Mouse (Mus musculus) induced T-regulatory cell, adult 2 months (primary cell): ENCODE measurements around the gene Magi2.

Experiments
- DNase-seq: peaks from one replicate; pipeline ENCODE4 v3.0.0-alpha.2; 2012; ENCODE audit warnings: low read depth

Magi2 gene

DNA sequence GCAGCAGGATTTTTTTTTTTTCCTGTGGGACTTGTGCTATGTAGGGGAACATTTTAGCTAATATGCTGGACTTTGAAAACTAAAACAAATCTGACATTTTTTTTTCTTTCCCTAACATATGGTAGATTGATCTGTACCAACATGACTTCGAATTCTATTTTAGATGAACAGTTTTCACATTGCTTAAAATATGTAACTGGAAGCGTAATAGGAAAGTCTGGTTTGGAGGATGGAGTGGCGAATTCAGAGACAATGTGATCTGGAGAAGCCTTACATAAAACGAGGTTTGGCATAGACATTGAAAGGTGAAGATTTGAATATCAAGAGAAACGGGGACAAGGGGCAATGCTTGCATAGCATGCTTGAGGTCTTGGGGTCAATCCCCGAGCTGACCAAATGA lies 519.1 kb downstream of the Magi2 start:
- DNase-seq = no peak

DNA sequence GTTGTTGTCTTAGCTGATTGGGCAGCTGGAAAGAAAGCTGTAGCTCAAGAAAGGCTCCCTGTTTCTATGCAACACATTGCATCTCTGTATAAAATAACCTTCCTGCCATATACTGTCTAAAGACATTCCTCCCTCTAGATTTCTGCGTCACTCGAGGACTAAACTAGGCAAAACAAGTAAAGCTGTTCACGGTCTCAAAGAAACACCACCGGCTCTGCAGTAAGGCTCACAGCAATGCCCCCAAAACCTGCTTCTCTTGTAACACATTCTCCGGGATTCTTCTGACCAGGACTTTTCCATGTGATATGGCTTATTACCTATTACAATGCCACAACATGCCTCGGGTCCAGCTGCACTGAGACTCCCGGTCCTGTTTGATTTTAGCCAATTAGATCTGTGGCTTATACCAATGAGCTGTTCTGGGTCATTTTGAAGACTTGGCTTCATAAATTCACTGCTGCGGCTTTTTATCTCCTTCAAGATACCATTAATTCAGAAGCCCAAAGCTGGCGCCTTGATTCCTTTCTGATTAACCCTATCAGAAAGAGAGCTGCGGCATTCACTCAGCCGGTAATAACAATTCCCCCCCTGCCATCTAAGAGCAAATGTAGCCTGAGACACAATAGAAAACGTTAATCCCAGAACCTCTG lies 520.2 kb downstream of the Magi2 start:
- DNase-seq = no peak

DNA sequence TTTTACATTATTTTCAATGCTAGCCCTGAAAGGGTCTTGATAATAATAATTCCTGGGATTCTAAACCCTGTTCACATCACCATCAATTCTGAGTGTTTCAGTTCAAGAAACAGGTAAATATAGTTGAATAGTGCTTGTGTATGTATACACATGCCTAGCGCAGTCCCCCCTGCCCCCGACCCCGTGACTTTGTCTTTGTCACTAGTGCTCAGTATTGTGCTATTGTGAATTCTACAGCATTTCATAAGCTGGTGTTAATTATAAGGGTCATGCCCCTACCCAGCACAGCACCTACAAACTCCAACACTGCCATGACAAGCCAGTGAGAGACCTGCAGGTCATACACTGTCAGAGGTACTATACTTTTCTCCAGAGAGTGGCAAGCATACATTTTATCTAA lies 520.8 kb downstream of the Magi2 start:
- no peak for DNase-seq

DNA sequence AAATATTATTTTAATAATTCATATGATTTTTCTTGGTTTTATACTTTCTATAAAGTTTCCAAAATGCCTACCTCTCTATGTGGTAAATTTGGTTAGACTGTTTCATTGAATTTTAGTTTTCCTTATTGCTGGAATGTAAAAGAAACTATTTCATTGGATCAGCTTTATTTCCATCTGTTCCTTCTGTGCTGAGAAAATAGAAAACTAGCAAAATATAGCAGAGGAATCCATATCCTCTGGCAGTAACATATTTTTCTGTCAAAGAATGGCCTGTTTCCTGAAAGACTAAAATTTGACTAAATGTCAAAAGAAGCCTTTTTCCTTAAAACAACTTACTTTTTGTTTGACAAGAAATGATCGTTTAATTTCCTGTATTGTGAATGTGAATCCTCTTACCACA lies 552.4 kb downstream of the Magi2 start:
- no peak for DNase-seq

DNA sequence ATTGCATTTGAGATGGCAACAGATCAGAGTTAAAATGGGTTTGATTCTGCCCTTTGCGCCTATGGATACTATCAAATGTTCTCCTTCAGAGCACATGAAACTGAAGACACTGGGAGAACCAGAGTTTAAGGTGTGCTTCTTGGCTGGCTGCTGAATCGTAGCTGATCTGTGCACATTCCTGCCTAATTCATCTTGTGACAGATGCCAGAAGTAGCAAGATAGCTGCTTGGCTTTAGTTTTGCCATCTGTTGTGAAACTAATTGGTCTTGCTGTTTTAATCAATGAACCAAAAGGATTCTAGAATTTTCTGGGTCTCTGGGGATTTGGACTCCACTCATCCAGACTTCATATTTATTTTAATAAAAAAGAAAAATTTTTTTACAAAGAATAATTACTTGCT lies 553.2 kb downstream of the Magi2 start:
- DNase-seq = no peak

DNA sequence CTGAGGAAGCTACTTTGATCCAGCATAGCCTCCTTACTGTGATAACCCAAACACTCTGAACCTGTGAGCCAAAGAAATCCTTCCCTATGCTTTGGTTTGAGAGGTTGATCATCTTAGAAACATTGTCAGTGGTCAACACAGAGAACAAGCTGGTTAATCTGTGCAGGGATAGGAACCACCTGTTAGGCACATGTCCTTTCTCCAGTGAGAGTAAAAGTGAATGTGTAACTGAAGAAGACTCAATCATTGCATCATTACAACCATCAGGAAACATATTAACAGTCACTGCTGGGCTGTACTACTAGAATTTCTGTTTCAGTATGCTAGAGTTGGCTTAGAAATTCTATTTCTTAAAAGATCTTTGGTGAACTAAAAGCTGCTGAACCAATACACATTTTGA lies 558.5 kb downstream of the Magi2 start:
- no peak for DNase-seq

DNA sequence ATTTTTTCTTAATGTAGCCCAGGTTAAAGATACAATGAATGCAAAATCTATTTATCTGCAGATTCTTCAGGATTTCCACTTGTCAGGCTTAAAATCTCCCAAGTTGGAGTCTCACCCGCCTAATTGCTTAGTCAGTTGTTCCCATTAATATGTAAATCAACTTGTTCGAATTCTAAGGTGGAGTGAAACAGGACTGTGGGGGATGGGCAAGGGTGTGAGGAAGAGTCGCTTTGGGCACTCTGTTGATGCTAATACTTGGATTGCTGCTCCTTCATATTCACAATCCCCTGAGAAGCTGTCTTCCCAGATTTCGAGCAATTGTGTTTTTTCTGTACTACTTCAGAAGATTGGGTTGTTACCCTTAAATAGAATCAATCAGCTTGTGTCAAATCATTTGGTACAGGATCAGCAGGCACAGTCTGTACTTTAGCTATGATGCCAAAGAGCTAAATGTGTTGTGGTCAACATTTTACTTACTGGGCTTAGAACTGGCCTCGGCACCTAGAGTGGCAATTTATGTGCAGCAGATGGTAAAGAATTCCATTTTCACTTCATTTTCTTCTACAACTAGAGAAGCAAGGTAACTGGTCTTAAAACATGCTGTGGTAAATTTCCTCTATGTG lies 560.8 kb downstream of the Magi2 start:
- DNase-seq = no peak

DNA sequence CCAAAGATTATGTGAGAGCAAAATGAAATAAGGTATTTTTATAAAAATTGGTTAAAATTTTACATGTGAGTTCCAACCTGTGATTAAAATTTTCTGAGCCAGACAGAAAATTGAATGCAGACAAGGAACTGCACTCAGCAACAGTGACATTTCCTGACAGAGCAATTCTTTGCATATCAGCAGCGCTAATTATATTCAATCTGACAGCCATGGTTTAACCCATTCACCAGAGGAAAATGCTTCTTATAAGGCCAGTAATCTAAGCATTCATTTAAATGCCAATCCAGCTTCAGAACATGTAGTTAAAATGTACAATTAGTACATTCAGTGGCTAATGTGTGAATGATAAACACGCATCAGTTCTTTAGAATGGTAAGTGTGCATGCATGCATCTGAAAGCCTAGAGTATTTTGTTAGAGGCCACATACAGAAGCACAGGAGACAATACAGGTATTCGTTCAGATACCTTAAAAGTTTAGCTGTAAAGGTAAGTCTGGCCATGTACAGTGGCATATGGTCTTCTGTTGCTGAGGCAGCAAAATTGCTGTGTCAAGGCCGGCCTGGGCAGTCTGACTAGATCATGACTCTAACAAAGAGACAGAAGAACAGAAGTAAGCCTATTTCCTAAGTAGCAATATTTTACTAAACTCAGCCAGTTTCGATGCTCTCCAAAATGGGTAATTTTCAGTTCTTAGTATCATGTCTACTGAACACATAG lies 576.4 kb downstream of the Magi2 start:
- no peak for DNase-seq

DNA sequence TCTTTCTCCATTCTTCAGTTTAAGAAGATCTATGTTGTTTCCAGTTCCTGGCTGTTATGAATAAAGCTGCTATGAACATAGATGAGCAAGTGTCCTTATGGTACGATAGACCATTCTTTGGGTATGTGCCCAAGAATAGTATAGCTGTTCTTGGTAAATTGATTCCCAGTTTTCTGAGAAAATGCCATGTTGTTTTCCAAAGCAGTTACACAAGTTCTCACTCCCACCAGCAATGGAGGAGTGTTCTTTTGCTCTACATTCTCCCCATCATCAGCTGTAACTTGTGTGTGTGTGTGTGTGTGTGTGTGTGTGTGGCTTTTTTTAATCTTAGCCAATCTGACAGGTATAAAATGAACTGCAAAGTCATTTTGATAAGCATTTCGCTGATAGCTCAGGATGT lies 595.7 kb downstream of the Magi2 start:
- no peak for DNase-seq

DNA sequence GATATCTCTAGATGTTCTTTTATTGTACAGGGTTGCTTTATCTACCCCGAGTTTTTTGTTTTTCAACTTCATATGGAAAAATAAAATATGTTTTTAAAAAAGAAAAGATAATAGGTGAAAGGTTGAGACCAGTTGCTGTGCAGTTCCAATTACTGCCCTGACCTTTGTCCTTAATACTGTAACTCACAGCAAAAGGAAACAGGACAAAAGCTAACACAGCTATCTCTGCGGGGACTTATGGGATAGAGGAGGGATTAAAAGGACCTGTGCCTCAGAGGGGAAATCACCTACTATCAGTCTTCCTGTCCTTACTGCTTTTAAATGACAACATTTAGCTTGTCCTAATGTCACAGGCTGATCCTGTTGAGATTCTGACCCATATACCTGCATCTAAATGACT lies 599.1 kb downstream of the Magi2 start:
- DNase-seq = no peak

DNA sequence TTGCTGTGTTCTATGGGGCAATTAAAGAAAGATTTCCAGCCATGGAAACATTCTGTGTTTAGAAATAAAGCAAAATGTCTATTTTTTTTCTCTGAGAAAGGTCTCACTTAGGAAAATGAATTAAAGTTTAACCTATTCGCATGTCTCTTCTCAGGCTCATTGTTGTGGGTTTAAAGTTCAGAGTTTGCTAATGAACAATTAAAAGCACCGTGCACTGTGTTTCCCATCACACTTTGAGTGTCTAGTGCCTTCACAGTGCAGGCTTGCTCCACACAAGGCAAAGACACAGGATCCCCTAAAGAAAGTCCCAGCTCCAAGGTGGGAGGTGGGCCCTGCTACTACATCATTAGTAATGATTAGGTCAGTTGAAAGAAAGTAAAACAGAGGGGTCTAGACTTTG lies 602.5 kb downstream of the Magi2 start:
- no peak for DNase-seq

DNA sequence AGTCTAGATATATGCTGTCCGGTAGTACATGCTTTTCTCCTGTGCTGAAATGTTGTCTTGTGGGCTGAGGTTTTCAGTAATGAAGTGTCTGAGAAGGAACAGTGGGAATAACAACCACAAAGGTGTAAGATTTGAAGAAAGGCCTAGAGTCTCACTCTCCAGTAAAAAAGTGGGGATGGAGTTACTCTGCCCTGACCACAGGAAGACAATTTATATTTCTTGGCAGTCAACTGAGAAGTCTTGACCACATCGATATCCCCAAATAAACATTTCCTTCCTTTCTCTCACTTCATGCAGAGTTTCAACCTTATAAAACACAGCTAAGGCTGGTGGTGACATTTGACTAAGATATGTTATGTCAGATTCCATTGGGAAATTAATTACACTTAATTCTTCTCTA lies 636.0 kb downstream of the Magi2 start:
- DNase-seq = no peak

DNA sequence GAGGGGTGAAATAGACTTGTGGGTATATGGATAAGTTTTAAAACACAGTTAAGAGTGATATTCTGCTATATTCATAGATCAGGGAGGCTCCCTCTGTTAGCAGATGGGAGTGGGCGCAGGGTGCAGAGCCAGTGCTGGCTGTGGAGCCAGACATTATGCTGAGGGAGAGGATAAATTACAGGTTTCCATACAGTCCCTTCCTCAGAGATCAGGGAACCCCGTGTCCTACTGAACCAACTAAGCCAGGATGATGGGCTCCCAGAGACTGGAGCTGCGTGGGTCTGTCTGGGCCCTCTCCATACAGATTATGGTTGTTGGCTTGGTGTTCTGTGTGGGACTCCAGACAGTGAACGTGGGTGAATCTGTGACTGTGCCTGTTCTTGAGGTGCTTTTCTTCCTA lies 643.6 kb downstream of the Magi2 start:
- DNase-seq = no peak

DNA sequence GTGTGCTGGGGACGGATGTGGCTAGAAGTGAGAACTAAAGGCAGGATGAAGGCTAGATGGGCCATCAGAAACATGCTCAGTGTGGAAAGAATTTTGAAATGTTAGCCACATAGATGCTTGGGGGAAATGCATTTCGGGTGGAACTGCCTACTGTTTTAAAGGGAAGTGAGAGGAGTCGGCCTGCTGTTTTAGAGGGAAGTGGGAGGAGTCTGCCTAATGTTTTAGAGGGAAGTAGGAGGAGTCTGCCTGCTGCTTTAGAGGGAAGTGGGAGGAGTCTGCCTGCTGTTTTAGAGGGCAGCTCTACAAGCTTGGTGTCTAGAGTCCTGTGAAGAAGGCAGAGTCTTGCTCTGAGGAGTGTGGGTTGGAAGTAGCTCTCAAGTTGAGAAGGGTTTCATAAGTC lies 664.9 kb downstream of the Magi2 start:
- no peak for DNase-seq

DNA sequence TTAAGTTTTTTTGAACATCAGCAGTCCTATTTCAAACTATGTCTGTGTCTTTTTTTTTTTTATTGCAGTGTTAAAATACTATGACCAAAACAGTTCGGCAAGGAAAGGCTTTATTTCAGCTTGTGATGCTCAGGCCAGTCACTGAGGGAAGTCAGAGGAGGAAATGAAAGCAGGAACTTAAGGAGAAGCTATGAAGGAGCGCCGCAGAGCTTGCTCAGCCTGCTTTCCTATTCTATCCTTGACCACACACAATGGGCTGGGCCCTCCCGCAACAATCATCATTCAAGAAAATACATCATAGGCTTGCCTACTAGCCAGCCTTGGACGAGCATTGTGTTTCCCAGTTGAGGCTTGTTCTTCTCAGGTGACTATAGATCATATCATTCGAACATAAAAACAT lies 669.1 kb downstream of the Magi2 start:
- no peak for DNase-seq

DNA sequence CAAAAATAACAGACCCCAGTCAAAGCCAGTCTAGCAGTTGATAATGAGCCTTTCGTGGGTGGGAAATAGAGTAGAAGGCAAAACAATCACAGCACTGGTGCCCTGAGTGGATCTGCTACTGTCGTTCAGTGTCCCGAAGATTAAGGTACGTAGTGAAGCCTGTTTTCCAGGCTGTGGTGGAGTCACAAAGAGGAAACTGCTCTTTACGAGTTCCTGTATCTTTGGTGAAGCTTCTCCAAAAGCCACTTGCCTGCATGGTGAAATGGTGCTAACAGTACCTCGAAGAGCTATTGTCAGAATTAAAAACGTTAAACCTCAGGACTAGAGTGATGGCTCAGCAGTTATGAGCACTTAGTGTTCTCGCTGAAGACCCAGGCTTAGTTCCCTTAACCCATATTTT lies 674.8 kb downstream of the Magi2 start:
- DNase-seq = no peak

DNA sequence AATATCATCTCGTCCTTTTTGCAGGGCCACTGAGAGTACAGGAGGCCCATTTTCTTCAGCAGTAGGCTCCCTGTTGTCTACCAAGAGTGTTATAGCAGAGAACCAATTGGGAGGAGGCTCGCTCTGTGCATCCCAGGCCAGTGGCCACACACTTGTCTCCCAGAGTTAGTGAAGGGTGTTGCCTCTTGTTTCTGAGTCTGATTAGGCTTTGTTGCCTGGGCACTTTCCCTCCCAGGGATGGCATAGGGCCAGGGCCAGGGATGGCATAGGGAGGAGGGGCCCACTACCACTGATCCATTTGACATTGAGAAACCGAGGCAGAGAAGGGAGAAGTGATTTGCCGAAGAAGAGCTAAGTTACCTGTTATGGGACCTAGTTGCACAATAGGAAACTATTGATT lies 679.8 kb downstream of the Magi2 start:
- DNase-seq = no peak

DNA sequence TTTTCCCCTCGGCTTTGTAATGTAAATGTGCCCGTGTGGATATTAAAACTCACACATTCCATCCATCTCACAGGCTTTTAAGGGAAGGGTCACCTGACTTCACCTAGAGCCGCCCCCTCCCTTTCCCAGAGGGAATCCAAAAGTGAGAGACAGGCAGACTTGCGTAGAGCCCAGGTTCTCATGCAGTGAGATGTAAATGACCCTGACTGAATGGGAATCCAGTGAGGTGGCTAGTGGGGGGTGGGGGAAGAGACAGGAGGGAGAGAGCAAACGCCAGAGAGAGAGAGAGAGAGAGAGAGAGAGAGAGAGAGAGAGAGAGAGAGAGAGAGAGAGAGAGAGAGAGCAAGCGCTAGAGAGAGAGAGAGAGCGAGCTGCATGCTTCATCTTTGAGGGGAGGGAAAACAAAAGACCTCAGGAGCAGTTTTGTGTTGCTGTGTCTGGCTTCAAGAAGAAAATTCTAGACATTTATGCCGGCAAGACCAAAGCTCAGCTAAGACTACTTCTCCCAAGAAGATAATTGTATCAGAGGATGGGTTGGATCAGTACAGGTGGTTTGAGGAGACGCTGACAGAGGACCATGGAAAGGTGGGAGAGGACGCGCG lies 680.6 kb downstream of the Magi2 start:
- no peak for DNase-seq

DNA sequence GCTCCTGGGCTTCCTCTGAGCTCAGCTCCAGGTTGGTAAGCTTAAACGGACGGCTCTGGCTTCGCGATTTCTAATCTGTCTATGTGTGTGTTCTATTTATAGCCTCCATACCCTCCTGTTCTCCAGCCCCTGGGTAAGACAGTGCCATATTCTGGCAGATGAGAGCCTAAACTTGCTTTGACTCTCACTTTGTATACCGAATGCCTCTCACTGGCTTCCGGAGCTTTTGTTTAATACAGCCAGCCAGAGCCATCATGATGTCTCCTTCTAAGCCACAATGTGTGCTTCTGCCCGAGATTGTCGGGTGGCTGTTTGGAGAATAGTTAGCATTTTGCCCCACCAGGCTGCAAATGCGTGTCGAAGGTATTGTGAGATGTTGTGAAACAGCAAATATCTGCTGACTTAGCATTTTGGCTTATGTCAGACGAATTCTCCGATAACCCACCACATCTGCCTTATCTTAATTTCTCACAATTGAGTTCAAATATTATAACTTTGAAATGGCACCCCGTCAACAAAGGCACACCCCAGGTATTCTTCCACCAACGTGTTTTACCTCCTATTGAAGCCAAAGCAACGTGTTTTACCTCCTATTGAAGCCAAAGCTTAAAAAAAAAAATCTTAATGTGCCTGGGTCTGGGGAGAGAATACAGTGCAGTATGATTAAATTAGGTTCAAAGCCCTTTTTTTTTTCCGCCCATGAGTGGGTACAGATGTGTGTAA lies 681.3 kb downstream of the Magi2 start:
- no peak for DNase-seq

DNA sequence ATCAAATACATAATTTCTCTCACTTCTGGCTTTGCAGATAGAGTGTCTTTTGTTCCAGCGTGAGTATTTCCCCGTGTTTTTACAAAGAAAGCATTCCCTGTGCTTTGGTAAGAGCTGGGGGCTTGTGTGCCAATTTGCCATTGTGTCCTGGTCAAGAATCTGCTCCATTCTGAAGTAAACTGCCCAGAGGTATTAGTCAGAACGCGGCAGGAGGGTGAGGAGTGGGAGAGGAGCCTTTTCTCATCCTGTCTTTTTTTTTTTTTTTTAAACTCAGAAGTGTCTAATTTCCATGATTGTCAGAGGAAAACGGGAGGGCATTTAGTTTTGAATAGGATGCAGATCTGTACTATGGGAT lies 681.8 kb downstream of the Magi2 start:
- no peak for DNase-seq

DNA sequence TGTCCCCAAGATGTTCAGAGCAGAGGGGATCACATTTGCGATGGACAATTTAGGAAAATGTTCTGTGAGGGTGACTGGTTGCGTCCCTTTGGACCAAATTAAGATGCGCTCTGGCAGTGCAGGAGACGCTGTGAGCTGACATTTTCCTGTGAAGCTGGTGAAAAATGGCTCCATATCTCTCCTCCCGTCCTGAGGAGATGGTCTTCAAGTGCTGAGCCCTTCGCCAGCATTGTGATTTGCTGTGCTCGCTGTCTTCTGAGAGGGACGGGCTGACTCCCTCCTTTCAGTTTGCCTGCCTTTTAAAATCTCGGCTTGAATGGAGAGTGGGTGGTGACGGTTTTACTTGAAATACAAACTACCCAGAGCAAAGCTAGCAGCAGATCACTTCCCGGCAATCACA lies 682.2 kb downstream of the Magi2 start:
- DNase-seq = no peak

DNA sequence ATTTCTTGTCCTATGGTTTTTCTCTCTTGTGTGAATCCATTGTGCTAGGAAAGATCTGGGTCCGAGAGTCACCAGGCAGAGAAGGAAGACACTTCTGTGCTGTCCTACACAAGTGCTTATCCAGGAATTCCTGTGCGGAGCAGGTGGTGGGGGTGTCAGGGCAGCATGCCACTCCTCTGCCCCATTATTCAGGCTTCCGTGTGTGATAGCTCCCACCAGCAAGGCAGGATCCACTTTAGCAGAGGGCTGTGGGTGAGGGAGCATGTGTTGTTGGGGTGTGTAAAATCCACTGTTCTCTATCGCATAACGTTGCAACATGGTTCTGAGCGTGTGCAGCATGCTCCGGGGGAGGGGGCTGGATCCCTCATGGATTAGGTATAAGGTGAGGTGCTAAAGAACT lies 682.8 kb downstream of the Magi2 start:
- no peak for DNase-seq

DNA sequence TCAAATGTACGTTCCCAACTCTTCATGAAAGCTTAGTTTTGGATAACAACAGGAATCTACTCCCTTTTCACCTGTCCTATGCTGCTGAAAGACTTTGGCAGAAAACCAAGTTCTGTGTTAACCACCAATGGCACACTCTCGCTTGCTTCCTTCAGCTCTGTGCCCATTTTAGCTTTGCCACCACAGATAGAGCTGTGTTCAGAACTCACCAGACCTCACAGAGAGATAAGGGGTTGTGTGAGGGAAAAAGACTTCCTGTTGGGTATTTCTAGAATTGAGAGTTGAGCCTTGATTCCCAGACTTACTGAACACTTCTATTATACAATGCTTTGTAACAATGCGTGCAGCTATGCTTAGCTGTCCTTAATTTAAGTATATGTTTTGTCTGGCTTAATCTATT lies 705.3 kb downstream of the Magi2 start:
- no peak for DNase-seq
